ENCODE assay signal across 29 mouse cellular contexts in the genomic region with DNA sequence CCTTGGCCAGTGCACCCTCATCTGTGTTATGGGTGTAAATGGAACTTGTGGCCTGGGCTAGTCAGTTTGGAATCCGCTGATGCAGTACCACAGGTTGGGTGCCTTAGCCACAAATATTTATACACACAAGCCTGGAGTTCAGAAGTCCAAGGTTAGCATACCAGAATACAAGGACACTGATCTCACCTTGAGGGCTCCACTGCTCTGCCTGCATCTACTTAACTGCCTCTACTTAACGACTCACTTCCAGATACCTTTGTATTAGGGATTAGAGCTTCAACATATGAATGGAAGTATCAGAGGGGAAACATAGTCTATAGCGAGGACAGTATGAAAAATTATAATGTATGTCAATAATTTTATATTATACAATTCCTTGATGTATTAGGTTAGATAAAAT. TPM values are rescaled to one million over a fixed set of nuclear protein-coding genes. Genes with fewer than 3 reads are reported as not detected.
"Had no signal": no experiment of that assay in that cellular context is flagged by ENCODE, and none has a peak within 500 bp of the region (broad histone marks: within the 10 kb centered on the region; RNA-seq: fewer than 3 reads in every experiment).

No protein-coding gene starts in this region.

- H3K9me3 ChIP-seq: heart, embryonic 13.5 days; heart, embryonic 15.5 days; hindbrain, embryonic 13.5 days; hindbrain, embryonic 15.5 days; kidney, embryonic 15.5 days; limb, embryonic 13.5 days; limb, embryonic 15.5 days; liver, embryonic 12.5 days had no signal

- H3K4me2 ChIP-seq: heart, embryonic 11.5 days; heart, embryonic 13.5 days; heart, embryonic 15.5 days; hindbrain, embryonic 13.5 days; hindbrain, embryonic 15.5 days; kidney, embryonic 15.5 days; limb, embryonic 13.5 days; limb, embryonic 15.5 days; liver, embryonic 12.5 days had no signal

- ATAC-seq: hindbrain, postnatal 0 days; intestine, embryonic 16.5 days; liver, embryonic 12.5 days had no signal

- DNase-seq: gastrocnemius, postnatal 14 days; gastrocnemius, postnatal 36 days; heart, adult 2 months; heart, postnatal 14 days; heart, postnatal 36 days; kidney, adult 18-20 months; kidney, adult 9 months; kidney, postnatal 25 days; layer of hippocampus, adult 9-11 months; layer of hippocampus, postnatal 36 days; left cerebral cortex, postnatal 4 days had no signal

- H3K36me3 ChIP-seq: heart, embryonic 13.5 days; heart, embryonic 15.5 days; hindbrain, embryonic 13.5 days; hindbrain, embryonic 15.5 days; kidney, embryonic 15.5 days; limb, embryonic 13.5 days; limb, embryonic 15.5 days; liver, embryonic 12.5 days had no signal

- H3K4me1 ChIP-seq: heart, embryonic 15.5 days; hindbrain, embryonic 13.5 days; hindbrain, embryonic 15.5 days; liver, embryonic 12.5 days had no signal

- H3K4me3 ChIP-seq: heart, adult 2 months; heart, embryonic 13.5 days; heart, embryonic 15.5 days; hindbrain, embryonic 13.5 days; hindbrain, embryonic 15.5 days; kidney, embryonic 15.5 days; limb, embryonic 13.5 days; limb, embryonic 15.5 days; liver, embryonic 12.5 days had no signal

- H3K27ac ChIP-seq: heart, adult 2 months; heart, embryonic 13.5 days; heart, embryonic 15.5 days; hindbrain, embryonic 13.5 days; hindbrain, embryonic 15.5 days; hindbrain, postnatal 0 days; kidney, embryonic 15.5 days; kidney, postnatal 0 days; limb, embryonic 13.5 days; limb, embryonic 15.5 days; liver, embryonic 12.5 days; liver, embryonic 14.5 days had no signal

- H3K9ac ChIP-seq: heart, embryonic 13.5 days; heart, embryonic 15.5 days; hindbrain, embryonic 13.5 days; hindbrain, embryonic 15.5 days; kidney, embryonic 15.5 days; limb, embryonic 13.5 days; limb, embryonic 15.5 days; liver, embryonic 12.5 days; liver, embryonic 14.5 days had no signal

RNA-seq across cellular contexts. Expression of a gene that starts 57.5 kb away (rescaled TPM):
- polyA plus RNA-seq: gonadal fat pad, adult 2 months; heart, adult 2 months; heart, embryonic 13.5 days; heart, embryonic 15.5 days; heart, postnatal 0 days; hindbrain, embryonic 11.5 days; hindbrain, embryonic 13.5 days; hindbrain, embryonic 15.5 days; limb, embryonic 11.5 days; limb, embryonic 13.5 days; limb, embryonic 15.5 days; liver, adult 2 months; liver, embryonic 12.5 days; liver, embryonic 14.5 days had no signal
